Mouse (Mus musculus) megakaryocyte progenitor cell, adult 5-6 weeks (primary cell): ENCODE data around the gene Prg3. TPM values are rescaled to one million over a fixed set of nuclear protein-coding genes. Genes with fewer than 3 reads are reported as not detected.

ENCODE experiments used
- ATAC-seq: replicated peaks from 2 replicates; pipeline ENCODE4 v1.8.0; 2016; ENCODE audit warnings: mild to moderate bottlenecking, moderate TSS enrichment, inconsistent platforms; ENCODE audit not compliant: poor library complexity
- total RNA-seq, 2 experiments: library from RNA; stranded (forward) in 1 of 2; stranded (reverse) in 1 of 2; fragments of 157-497, 149-512 nt in 1 of 2; fragments of 200-1000 nt in 1 of 2; gene quantifications; 2 replicates each; pipeline versions ENCODE4 v1.2.3 to v1.2.4; 2015 to 2017

The Prg3 gene
- total RNA-seq, 2 experiments from 2014 or later = 8.4 to 16.4 TPM

DNA sequence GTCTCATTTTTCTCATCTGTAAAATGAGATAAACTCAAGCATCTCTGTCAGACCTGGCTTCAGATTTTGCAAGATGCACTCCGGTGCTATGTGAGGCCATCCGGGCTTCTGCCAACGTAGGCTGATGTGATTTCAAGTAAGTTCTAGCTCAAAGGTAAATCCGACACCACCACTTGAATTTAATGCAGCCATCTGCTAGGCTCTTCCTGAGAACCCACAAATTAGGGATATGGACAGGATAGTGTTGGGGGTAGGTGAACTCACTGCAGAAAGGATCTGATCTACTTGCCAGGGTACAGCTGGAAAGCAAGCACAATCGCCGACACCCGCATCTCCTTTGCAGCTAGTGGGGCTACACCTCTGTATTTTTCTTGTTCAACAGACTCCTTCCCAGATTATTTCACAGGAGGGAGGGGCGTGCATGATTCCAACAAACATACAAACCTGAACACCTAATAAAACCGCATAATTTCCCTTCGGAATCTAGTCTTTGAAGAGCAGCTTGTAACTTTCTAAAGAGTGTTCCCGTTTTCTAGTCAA lies 48.6 kb downstream of the Prg3 start:
- ATAC-seq = no peak

DNA sequence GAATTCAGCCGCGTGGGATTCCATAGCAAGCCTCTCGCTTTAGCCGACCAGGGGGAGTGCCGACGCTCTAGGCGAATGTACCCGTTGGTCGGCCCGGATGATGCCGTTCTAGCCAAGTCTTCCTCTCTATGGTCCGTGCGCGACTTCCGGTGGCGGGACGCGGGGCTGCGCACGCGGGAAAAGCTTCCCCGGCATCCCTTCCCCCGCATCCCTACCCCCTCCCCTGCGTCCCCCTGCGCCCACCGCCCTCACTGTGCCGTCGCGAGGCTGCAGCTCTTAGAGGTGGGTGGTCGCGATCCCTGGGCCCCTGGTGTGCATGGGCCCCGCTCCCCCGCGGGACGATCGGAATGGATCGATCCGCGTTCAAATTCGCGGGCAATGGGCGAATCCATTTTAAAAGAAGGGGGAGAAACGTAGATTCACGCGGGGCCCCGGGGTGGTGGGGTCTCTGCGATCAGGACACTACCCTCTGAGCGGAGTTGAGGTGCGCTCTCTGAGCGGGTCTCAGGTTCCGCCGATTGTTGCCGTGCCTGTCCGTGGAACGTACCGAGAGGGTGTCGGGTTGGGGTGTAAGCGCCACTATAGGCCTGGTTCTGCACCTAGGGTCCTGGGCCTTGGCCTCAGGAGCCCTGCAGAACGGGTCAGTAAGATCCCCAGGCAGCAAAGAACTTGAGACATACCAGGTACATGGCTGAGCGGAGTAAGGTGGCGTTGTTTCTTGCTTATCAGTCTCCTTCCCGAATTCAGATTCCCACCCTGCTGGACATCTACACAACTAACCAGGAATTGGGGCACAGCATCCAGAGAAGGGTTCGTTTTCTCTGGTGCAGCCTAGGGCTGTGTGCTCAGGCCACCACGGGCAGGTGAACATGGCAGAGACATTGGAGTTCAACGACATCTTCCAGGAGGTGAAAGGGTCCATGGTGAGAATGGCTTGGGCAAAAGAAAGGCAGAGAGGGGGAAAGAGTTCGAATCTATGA lies 49.3 kb downstream of the Prg3 start, which contains the start of the genes Ssrp1 and P2rx3:
TSS of gene Ssrp1 (plus strand) at position 188 of the 980 bp plus-strand sequence.
TSS of gene P2rx3 (minus strand) at position 416 of the 980 bp plus-strand sequence.
- peak; percentile 78 for ATAC-seq

DNA sequence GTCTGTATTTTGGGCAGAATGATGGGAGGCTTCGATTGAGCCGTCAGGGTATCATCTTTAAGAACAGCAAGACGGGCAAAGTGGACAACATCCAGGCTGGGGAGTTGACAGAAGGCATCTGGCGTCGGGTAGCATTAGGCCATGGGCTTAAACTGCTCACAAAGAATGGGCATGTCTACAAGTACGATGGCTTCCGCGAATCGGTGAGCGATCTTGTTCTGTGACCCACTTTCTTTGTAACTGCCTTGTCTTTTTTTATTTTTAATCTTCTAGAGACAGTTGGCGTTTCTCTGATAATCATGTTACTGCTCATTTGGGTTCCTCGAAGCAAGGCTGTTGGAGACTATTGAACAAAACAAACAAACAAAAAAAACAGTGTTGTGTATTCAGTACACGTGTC lies 50.3 kb downstream of the Prg3 start:
- no peak for ATAC-seq

Other genes with a start within 250 kb of the Prg3 start
- 0.39 TPM in 1 of 2 replicates, not detected in the other for gene Gm19426, start 244.6 kb upstream of the Prg3 start, total RNA-seq (2015)
- gene Gm19426, start 244.6 kb upstream of the Prg3 start, total RNA-seq (2017) = not detected in 2 replicates
- 0.22 TPM in 1 of 2 replicates, not detected in the other for gene Serping1, start 212.8 kb upstream of the Prg3 start, total RNA-seq (2015)
- gene Serping1, start 212.8 kb upstream of the Prg3 start, total RNA-seq (2017) = not detected in 2 replicates
- gene Ube2l6, start 189.4 kb upstream of the Prg3 start, total RNA-seq (2015) = 9.6 and 11.2 TPM in 2 replicates
- 8.5 and 12.7 TPM in 2 replicates for gene Ube2l6, start 189.4 kb upstream of the Prg3 start, total RNA-seq (2017)
- not detected in 2 replicates for gene Smtnl1, start 165.6 kb upstream of the Prg3 start, total RNA-seq (2015)
- gene Smtnl1, start 165.6 kb upstream of the Prg3 start, total RNA-seq (2017) = 0.24 TPM in 1 of 2 replicates, not detected in the other
- 40.2 and 55.6 TPM in 2 replicates for gene Timm10, start 161.2 kb upstream of the Prg3 start, total RNA-seq (2015)
- 39.6 and 46.2 TPM in 2 replicates for gene Timm10, start 161.2 kb upstream of the Prg3 start, total RNA-seq (2017)
- gene Slc43a1, start 149.4 kb upstream of the Prg3 start, total RNA-seq (2015) = 25.7 and 33.4 TPM in 2 replicates
- 14.2 and 15.0 TPM in 2 replicates for gene Slc43a1, start 149.4 kb upstream of the Prg3 start, total RNA-seq (2017)
- not detected in 2 replicates for gene Rtn4rl2, start 101.5 kb upstream of the Prg3 start, total RNA-seq (2015)
- gene Rtn4rl2, start 101.5 kb upstream of the Prg3 start, total RNA-seq (2017) = not detected in 2 replicates
- gene Slc43a3, start 51.6 kb upstream of the Prg3 start, total RNA-seq (2015) = 111 and 119 TPM in 2 replicates
- gene Slc43a3, start 51.6 kb upstream of the Prg3 start, total RNA-seq (2017) = 94.2 and 94.7 TPM in 2 replicates
- 43.2 and 74.2 TPM in 2 replicates for gene Prg2, start 7.8 kb upstream of the Prg3 start, total RNA-seq (2015)
- 135 and 270 TPM in 2 replicates for gene Prg2, start 7.8 kb upstream of the Prg3 start, total RNA-seq (2017)
- 145 and 175 TPM in 2 replicates for gene Ssrp1, start 49.0 kb downstream of the Prg3 start, total RNA-seq (2015)
- gene Ssrp1, start 49.0 kb downstream of the Prg3 start, total RNA-seq (2017) = 390 and 507 TPM in 2 replicates
- 1.5 and 2.5 TPM in 2 replicates for gene P2rx3, start 49.2 kb downstream of the Prg3 start, total RNA-seq (2015)
- gene P2rx3, start 49.2 kb downstream of the Prg3 start, total RNA-seq (2017) = 0.46 TPM in 1 of 2 replicates, not detected in the other
- gene Tnks1bp1, start 59.8 kb downstream of the Prg3 start, total RNA-seq (2015) = 0.59 and 0.85 TPM in 2 replicates
- gene Tnks1bp1, start 59.8 kb downstream of the Prg3 start, total RNA-seq (2017) = 1.6 and 4.7 TPM in 2 replicates
- 0.02 and 0.05 TPM in 2 replicates for gene Aplnr, start 148.0 kb downstream of the Prg3 start, total RNA-seq (2015)
- 0.12 TPM in 1 of 2 replicates, not detected in the other for gene Aplnr, start 148.0 kb downstream of the Prg3 start, total RNA-seq (2017)
- not detected in 2 replicates for gene Lrrc55, start 209.0 kb downstream of the Prg3 start, total RNA-seq (2015)
- gene Lrrc55, start 209.0 kb downstream of the Prg3 start, total RNA-seq (2017) = not detected in 2 replicates